Mouse (Mus musculus) c-Kit-positive CD71-positive TER-119-negative erythroid progenitor cells, embryonic 14.5 days (primary cell): ENCODE measurements around the gene Sin3b.
"Not testable (repeated sequence)": the region's sequence is repeated elsewhere in the genome, so short reads cannot be mapped to it uniquely, and the experiment has no call there.

Experiments used
- DNase-seq: peaks from one replicate; pipeline ENCODE4 v3.0.0-alpha.2; 2013; ENCODE audit warnings: low read depth

The Sin3b gene

DNA sequence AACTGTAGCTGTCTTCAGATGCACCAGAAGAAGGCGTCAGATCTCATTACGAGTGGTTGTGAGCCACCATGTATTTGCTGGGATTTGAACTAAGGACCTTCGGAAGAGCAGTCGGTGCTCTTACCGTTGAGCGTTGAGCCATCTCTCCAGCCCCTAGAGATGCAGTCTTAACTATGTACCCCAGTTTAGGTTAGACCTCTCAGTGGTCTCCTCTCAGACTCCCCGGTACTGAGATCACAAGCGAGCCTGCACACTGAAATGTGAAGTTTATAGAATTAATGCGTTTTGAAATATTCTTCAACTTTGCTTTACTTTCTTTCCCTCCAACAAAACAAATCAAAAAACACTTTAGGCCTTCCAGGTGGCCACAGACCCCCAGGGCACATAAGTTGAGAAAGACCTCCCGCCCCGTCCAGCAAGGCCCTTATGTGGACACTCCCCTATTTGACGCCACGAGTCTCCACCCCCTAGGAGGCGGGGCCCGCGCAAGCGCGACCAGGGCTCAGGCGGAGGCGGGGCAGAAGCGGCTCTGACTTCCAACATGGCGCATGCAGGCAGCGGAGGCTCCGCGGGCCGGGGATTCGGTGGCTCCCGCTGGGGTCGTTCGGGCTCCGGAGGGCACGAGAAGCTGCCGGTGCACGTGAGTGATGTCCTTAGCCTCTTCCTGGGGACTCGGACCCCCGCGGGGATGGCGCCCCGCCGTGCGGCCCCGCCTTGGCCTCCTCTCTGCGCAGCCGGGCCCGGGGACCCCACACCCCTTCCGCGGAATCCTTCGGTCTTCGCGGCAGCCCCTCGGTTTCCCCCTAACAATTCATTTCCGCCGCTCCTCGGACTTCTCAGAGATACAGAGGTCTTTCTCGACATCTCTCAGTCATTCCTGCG lies at the start of gene Sin3b:
Sin3b (plus strand) TSS at position 517 of the 882 bp plus-strand sequence.
- peak; percentile 80 for DNase-seq

DNA sequence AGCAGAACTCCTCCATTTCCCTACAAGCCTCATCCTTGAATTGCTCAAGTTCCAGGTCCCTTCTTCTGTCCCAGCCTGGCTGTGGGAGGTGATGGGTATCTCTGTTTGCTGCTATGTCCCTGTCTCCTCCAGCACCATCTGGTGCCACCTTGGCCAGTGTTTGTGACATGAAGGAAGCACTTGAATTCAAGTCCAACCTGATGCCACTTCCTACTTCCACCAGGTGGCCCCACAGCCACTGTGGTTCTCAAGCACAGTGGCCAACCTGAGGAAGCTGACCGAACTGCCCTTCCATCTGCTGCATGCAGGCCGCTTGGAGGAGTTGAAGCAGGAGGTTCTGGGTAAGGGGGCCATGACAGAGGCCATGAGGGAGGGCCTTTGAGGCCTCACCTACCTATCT lies 48.9 kb upstream of the Sin3b start:
- no peak for DNase-seq

DNA sequence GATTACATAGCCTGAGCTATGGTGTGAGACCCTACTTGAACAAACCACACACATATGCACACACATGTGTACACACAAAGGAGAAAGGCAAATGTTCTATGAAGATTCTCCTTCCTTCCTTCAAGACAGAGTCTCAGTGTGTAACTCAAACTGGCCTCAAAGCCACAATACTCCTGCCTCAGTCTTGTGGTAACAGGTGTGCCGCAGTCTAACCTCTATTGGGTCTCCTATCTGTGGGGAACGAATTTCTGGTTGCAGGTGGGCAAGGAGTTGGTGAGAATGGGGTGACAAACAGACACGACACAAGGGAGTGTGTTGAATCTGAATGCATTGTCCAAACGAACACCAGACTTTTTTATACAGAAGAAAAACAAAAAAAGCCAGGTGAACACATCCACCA lies 46.6 kb upstream of the Sin3b start:
- no peak for DNase-seq

DNA sequence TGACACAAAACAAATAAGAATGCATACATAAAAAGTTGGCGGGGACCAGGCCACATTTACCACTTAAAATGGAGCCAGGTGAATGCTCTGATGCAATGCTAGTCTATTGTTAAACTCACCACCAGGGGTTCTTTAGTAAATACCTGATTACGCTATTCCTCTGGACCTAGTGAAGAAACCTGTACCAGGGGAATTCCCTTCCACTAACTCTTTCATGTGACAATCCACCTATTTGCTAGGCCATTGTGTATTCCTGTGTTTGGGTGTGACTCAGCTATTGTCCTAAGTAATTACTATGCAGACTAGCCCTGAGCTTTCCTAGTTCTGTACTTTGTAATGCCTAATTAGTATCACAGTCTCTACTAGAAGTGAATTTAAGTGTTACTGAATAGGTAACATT lies 46.2 kb upstream of the Sin3b start:
- DNase-seq = not testable (repeated sequence)

DNA sequence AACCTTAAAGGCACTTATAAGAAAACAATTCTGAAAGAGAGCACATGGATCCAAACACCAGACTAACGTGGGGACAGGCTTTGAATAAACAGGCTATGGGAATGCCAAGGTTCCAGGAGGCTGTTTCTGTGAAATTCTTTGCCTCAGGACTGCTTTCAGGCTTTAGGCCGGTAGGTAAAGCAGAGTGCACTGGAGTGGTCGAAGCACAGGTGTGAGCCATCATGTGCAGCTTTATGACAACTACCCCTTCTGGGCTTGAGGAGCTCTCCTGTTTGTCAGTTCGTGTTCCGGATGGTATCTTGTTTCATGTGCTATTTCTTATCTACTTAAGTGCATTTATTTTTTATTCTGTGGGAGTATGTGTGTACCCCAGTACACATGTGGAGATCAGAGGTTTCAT lies 45.8 kb upstream of the Sin3b start:
- no peak for DNase-seq

DNA sequence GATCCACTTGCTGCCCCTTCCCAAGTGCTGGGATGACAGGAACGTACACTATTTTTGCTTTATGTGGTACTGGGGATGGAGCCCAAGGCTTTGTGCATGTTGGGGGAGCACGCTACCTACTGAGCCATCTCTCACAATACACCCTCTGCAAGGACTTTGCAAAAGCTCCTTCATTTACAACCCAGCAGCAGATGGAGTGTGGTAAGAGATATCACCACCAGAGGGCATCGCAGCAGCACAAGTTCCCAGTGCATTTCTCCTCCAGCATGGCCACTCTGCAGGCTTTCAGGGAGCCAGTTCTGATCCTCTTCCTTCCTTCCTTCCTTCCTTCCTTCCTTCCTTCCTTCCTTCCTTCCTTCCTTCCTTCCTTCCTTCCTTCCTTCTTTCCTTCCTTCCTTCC lies 43.0 kb upstream of the Sin3b start:
- DNase-seq = peak; percentile 44

DNA sequence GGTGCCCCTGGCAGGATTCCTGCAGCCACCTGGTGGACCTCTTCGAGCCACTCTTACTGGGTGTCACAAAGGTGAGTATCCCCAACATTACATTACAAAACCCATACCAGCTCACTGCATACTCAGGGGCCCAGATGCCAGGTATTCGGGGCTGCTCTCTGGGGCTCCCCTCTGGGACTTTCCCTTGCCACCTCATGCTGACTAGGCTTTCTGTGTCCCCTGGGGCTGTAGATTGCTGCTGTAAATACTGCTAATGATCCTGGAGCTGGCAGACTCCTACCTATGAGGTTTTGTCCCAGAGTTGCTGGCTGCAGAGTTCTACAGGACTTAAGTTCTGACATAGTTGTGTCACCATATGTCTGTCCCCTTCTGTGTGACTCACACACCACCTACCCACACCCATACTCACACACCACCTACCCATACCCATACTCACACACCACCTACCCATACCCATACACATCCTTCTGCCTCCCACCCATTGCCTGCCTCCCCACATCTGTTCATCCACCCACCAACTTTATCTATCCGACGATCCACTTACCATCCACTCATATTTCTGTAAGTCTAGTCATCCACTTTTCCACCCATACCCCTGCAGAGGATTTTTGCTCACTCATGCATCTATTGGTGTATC lies 40.9 kb upstream of the Sin3b start:
- DNase-seq = no peak

DNA sequence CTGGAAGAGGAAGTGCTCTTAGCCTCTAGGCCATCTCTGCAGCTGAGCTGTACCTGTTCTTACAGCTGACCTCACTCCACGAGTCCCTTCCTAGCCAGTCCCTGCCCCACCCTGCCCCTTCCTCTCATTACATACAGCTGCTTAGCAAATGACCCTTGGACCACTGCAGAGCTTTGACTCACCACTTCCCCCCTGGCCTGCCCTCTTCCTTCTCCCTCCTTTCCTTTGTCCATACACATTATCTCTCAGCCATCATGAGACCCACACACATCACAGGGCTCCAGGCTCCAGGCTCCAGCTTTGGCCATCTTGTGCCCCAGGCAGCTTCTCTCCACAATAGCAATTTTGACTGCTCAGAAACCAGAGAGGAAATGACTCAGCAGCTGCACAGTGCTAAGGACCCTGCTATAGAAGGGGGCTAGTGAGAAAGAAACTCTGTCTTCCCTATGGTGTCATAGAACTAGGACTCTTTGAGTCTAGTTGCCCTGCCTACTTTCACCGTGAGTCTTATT lies 40.0 kb upstream of the Sin3b start:
- no peak for DNase-seq

DNA sequence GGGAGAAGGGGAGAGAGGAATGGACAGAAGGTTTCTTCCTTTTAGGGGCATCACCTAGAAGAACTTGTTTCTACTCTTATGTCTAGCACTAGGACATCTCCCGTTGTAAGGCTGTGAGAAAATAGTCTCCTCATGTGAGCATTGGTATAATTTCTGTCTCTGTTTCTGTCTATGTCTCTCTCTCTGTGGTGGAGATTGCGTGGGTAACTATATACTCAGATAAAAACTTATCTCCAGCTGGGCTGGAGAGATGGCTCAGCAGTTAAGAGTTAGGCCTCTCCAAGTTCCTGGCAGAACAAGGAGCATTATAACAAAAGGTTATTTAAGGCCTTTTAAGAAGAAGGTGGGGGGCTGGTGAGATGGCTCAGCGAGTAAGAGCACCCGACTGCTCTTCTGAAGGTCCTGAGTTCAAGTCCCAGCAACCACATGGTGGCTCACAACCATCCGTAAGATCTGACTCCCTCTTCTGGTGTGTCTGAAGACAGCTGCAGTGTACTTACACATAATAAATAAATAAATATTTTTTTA lies 39.4 kb upstream of the Sin3b start:
- not testable (repeated sequence) for DNase-seq

DNA sequence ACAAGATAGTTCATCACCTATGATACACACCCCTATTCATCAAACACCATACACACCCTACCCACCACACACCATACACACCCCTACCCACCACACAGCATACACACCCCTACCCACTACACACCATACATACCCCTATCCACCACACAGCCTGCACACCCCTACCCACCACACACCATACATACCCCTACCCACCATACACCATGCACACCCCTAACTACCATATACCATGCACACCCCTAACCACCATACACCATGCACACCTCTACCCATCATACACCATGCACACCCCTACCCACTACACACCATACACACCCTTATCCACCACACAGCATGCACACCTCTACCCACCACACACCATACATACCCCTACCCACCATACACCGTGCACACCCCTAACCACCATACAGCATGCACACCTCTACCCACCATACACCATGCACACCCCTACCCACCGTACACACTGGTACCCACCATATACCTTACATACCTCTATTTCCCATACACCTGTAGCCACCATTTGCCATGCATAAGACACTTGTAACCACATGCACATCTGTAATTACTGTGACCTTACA lies 24.6 kb upstream of the Sin3b start:
- DNase-seq = no peak

DNA sequence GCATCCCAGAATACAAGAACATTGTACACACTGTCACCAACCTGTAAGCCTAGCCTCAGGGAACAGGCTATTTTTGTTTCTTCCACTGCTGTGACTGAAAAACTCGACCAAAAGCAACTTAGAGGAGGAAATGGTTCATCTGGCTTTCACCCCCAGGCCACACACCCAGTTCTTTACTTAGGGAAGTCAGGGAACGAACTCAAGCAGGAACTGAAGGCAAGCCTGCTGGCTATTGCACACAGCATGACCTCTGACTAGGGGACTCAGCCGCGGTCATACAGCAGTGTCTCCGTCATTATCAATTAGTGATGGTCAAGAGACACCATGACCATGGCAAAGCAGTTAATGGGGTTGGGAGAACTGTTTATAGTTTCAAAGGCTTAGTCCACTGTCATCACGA lies 10.5 kb upstream of the Sin3b start:
- no peak for DNase-seq

DNA sequence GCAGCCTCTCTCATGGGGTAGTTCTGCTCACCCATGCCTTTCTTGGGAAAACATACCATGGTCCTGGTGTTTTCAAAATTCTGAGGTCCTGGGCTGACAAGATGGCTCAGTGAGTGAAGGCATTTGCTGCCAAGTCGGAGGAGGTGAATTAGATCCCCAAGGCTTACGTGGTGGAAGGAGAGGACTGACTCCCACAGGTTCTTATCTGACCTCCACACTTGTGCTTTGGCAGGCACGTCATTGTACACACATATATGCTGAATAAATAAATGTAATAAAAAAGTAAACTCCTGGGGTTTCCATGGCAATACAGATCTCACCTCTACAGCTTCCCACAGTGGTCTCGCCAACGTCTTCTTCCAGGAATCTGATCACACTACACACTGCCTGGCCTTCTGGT lies 6.5 kb upstream of the Sin3b start:
- peak; percentile 42 for DNase-seq

DNA sequence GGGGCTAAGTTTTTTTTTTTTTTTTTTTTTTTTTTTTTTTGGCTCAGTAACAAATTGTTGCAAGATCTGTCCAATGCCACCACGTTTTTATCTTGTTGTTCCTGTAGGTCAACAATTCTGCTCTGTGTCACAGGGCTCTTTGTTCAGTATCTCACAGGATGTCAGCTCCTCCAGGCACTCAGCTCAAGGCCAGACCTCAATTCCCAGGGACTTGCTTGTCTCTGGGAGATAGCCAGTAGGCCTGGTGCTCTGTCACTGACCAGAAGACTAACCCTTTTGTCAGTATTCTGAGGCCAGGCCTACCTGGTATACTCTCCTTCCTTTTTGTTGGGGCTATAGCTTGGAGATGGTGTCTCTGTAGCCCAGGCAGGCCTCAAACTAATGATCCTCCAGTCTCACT lies 2.5 kb upstream of the Sin3b start:
- no peak for DNase-seq

DNA sequence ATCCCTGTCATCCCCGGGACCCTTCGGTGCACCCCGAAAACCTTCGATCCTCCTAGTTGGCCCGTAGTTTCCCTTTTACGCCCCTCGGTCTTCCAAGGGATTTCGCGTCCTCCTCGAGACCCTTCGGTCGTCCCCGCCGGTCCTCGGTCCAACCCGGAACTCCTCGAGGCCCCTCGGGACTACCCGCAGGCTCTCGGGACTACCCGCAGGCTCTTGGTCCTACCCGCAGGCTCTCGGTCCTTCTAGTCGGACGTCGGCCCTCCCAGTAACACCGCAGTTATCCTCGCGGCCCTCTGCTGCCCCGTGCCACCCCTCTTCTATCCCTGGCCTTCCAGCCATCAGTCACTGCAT lies 541 bp downstream of the Sin3b start:
- no peak for DNase-seq

DNA sequence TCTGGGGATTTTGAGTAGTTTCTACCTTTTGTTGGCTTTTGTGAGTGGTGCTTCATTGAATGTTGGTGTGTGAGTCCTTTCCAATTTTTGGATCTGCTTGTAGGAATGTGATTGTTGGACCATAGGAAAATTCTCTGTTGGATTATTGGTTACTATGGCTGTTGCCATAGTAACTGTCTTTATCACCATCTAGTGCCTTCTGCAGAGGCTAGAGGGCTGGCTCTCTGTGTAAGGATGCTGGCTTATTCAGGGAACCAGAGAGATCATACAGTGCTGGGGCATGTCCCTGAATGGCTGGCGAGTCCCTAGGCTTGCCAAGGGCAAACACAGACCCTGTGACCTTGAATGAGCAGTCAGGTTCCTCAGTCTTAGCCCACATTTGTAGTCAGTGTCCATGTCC lies 5.6 kb downstream of the Sin3b start:
- no peak for DNase-seq

DNA sequence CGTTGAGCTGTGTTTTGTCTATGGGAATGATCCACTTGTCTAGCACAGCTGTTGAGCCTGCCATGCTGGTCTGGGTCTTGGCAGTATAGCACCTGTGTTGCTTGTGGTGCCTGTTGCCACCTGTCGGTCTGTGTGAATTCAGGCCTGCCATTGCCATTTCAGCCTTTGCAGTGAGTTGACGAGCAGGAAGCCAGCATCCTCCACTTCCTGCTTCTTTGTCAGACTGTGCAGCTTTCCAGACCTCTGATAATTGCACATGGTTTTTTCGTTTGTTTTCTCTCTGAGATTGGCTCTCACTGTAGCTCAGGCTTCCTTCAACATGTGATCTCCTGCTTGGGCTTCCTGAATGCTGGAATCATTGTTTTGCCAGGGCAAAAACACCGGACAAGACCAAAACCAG lies 11.9 kb downstream of the Sin3b start:
- DNase-seq = no peak

DNA sequence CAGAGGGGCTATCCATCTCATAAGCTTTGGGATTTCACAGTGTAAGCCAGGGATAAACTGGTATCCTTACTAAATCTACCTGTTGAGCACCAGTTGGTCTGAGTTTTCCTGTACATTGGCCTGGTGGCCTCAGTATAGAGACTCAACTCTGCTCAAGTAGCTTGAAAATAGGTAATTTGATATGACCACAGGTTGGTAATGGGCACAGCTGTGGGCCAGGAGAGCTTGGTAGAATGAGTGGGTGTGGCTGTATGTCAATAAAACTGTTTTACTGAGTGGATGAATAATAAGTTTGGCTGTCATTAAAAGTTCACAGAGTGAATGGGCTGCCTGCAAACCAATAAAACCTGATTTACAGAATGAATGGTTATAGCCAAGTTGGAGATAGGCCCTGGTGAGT lies 13.8 kb downstream of the Sin3b start:
- no peak for DNase-seq

DNA sequence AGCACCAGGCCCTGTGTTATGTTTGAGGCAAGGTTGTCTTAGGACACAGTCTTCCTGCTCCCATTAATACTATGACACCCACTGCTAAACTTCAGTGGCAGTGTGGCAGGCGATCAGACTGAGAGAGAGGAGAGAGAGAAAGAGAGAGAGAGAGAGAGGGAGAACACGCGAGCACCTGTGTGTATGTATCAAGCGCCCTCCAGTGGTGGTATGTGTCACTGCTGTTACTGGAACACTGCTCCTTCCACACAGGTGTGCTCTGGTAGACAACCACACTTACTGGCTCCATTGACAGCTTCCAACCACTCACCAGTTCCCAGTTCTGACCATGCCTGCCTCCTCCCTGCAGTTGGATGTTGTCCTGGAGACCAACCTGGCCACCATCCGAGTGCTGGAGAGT lies 23.0 kb downstream of the Sin3b start:
- peak; percentile 28 for DNase-seq

DNA sequence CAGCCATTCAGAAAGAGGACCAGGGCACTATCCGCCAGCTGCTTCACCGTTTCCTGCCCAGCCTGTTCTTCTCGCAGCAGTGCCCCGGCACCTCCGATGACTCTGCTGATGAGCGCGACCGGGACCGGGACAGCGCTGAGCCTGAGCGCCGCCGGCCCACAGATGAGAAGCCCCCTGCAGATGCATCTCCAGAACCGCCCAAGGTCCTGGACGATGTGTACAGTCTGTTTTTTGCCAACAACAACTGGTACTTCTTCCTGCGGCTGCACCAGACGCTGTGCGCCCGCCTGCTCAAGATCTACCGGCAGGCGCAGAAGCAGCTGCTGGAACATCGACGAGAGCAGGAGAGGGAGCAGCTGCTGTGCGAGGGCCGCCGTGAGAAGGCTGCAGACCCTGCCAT lies 26.8 kb downstream of the Sin3b start:
- DNase-seq = no peak

DNA sequence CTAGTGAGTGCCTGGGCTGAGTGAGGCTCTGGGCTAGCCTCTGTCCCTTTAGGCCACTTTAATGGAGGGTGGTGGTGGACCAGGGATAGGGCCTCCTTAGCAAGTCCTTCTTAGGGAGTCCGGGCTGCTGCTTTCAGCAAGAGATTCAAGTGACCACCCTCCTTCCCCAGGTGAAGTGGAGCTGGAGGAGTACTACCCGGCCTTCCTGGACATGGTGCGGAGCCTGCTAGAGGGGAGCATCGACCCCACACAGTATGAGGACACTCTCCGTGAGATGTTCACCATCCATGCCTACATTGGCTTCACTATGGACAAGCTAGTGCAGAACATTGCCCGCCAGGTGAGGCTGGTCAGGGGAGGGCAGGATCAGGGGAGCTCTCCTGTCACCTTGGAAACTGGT lies 27.2 kb downstream of the Sin3b start:
- DNase-seq = no peak

DNA sequence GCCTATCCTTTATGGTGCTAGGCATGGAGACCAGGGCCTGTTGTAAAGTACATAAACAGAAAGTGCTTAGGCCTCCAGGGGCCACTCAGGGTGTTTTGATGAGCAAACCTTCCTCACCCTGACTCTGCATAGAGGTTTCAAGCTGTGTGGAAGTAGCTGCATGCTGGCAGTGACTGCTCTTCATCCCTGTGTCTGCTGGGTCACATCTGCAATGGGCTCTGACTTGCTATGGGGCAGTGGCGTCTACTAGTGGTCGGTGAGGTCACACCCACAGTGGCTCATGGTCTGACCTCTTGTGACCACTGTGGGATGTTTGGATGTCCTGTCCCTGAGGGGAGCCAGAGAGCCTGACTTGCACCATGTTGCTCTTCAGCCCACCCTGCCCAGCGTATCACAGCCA lies 28.0 kb downstream of the Sin3b start:
- DNase-seq = no peak

DNA sequence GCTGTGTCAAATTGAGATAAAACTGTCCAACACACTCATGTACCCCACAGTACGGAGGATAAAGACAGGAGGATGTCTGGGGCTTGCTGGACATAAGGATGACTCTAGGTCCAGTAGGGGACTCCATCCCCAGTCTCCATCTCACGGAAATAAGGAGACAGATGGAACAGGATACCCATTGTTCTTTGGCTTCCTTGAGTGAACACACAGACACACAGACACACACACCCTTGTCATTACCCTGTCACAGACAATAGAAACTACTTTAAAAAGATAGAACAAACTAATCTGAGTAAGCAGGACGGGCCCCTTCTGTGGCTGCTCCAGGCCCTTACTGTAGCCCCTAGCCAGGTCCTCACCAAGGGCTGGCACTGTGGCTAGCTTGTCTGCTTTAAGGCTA lies 29.2 kb downstream of the Sin3b start:
- no peak for DNase-seq

DNA sequence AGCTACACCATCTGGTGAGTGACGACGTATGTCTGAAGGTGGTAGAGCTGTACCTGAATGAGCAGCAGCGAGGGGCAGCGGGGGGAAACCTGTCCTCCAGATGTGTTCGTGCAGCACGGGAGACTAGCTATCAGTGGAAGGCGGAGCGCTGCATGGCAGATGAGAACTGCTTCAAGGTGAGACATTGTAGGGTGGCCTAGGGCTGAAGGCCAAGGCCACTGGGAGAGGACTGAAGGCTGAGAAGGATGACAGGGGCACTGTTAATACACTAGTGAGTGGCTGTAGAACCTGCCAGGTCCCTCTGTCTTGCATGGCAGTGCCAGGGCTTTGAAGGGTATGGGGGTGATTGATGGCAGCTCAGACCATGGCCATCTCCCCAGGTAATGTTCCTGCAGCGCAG lies 30.1 kb downstream of the Sin3b start:
- no peak for DNase-seq
